Mouse (Mus musculus) fat pad, adult 2 months (tissue): ENCODE data around the gene Ascl2.

Source experiments
- DNase-seq: peaks from one replicate; pipeline ENCODE4 v3.0.0-alpha.2; 2011; ENCODE audit warnings: low read depth, low spot score; ENCODE audit errors: extremely low read depth

Gene Ascl2

DNA sequence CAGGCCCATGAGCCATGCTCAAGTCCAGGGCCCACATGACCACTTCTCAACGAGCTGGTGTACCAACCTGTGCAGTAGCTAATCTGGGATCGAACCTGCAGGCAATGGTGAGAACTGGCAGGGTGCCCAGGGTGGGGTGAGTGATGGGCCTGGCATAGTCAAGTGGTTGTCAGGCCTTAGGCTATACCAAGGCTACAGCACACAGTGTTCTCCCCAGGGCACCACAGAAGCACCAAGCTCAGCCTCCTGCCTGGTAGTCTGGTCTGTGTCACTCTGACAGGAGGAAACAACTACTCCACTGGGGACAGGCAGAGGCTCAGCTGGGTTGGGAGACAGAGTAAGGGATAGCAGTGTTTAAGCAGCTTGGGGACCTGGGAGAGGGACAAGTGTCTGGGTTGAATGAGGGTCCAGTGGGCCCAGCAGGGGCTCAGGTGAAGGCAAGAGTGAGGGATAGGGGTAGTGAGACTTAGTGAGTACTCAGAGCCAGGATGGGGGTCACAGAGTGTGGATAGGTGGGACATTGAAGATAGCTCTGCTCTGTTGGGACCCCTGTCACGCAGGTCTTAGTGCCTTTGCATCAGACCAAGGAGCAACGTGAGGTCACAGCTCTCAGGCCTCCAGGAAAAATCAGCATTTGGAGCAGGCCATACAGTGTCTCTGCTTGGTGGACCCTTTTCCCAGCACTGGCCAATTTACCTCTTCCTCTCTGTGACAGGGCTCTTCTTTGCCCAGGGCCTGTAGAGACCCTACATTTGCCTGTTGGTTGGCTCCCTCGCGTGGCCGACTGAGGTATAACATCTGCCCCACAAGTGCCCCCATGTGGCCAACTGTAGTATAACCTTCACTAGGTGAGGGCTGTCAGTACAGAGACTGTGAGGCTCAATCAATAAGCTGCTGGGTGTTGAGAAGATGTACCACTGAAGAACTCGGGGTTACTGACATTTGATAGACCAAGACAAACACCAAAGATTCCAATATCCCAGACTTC, 50.1 kb downstream of the Ascl2 start:
- DNase-seq, result no peak

DNA sequence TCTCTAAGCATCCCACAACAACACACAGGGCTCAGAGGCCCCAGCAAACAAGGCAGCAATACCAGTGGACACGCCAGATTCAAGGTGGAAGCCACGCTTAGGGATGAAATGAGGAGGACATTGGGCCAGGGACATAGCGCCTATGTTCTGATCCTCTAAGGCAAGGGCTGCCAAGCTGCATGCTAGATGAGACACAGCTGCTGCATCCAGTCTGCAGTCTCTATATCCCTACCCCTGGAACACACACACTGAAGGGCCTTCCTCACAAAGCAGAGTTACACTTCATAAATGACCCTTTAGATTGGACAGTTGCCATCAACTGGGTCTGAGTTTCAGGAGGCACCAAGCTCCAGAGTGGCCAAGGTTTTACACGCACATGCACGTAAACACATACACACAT, 51.4 kb downstream of the Ascl2 start:
- no peak for DNase-seq
